Mouse (Mus musculus): ENCODE results near the gene Asrgl1. TPM values are rescaled to one million over a fixed set of nuclear protein-coding genes. Genes with fewer than 3 reads are reported as not detected.
A peak's percentile ranks its signal among the peaks of the same experiment; 100 is the strongest.
"Not testable (repeated sequence)": the region's sequence is repeated elsewhere in the genome, so short reads cannot be mapped to it uniquely, and the experiment has no call there.

The Asrgl1 gene
- polyA plus RNA-seq, 1 experiment: 12.3 TPM

GRCm38 (mm10) chr19:9101062-9101457 is 34.4 kb downstream of the Asrgl1 start:
- TF ChIP-seq POLR2A (IDR thresholded peaks at IDR 0.05; ENCODE audit: borderline replicate concordance, extremely low read depth, insufficient read depth, insufficient read length, poor library complexity, severe bottlenecking) (no peak), CTCF (IDR thresholded peaks at IDR 0.05; ENCODE audit: borderline replicate concordance, extremely low read depth, insufficient read depth, insufficient read length) (no peak)
- no peak for DNase-seq (ENCODE audit: low read depth)

GRCm38 (mm10) chr19:9100297-9101061 is 35.0 kb downstream of the Asrgl1 start:
- TF ChIP-seq POLR2A (IDR thresholded peaks at IDR 0.05; ENCODE audit: borderline replicate concordance, extremely low read depth, insufficient read depth, insufficient read length, poor library complexity, severe bottlenecking): no peak
- no peak for TF ChIP-seq CTCF (IDR thresholded peaks at IDR 0.05; ENCODE audit: borderline replicate concordance, extremely low read depth, insufficient read depth, insufficient read length)
- DNase-seq (ENCODE audit: low read depth): no peak

- TF ChIP-seq POLR2A (IDR thresholded peaks at IDR 0.05; ENCODE audit: borderline replicate concordance, extremely low read depth, insufficient read depth, insufficient read length, poor library complexity, severe bottlenecking) (no peak), CTCF (IDR thresholded peaks at IDR 0.05; ENCODE audit: borderline replicate concordance, extremely low read depth, insufficient read depth, insufficient read length) (no peak)
Measured at GRCm38 (mm10) chr19:9099751-9100150, 35.7 kb downstream of the Asrgl1 start.

GRCm38 (mm10) chr19:9097441-9097840 is 38.0 kb downstream of the Asrgl1 start:
- TF ChIP-seq CTCF (IDR thresholded peaks at IDR 0.05; ENCODE audit: borderline replicate concordance, extremely low read depth, insufficient read depth, insufficient read length): no peak
- no peak for TF ChIP-seq POLR2A (IDR thresholded peaks at IDR 0.05; ENCODE audit: borderline replicate concordance, extremely low read depth, insufficient read depth, insufficient read length, poor library complexity, severe bottlenecking)
- DNase-seq (ENCODE audit: low read depth): peak; percentile 49

More at GRCm38 (mm10) chr19:9099751-9100150, 35.7 kb downstream of the Asrgl1 start:
- no peak for DNase-seq (ENCODE audit: low read depth)

GRCm38 (mm10) chr19:9095111-9095510 is 40.3 kb downstream of the Asrgl1 start:
- TF ChIP-seq POLR2A (IDR thresholded peaks at IDR 0.05; ENCODE audit: borderline replicate concordance, extremely low read depth, insufficient read depth, insufficient read length, poor library complexity, severe bottlenecking) (no peak), CTCF (IDR thresholded peaks at IDR 0.05; ENCODE audit: borderline replicate concordance, extremely low read depth, insufficient read depth, insufficient read length) (no peak)

GRCm38 (mm10) chr19:9090709-9091108 is 44.7 kb downstream of the Asrgl1 start:
- no peak for DNase-seq (ENCODE audit: low read depth)
- TF ChIP-seq CTCF (IDR thresholded peaks at IDR 0.05; ENCODE audit: borderline replicate concordance, extremely low read depth, insufficient read depth, insufficient read length) (no peak), POLR2A (IDR thresholded peaks at IDR 0.05; ENCODE audit: borderline replicate concordance, extremely low read depth, insufficient read depth, insufficient read length, poor library complexity, severe bottlenecking) (no peak)

More at GRCm38 (mm10) chr19:9095111-9095510, 40.3 kb downstream of the Asrgl1 start:
- no peak for DNase-seq (ENCODE audit: low read depth)

GRCm38 (mm10) chr19:9090191-9090590 is 45.2 kb downstream of the Asrgl1 start:
- no peak for TF ChIP-seq CTCF (IDR thresholded peaks at IDR 0.05; ENCODE audit: borderline replicate concordance, extremely low read depth, insufficient read depth, insufficient read length)

GRCm38 (mm10) chr19:9087821-9088220 is 47.6 kb downstream of the Asrgl1 start, which contains the start of gene Scgb1a1:
TSS of gene Scgb1a1 (minus strand) at chr19:9087958.
- no peak for DNase-seq (ENCODE audit: low read depth)
- TF ChIP-seq CTCF (IDR thresholded peaks at IDR 0.05; ENCODE audit: borderline replicate concordance, extremely low read depth, insufficient read depth, insufficient read length): no peak
- TF ChIP-seq POLR2A (IDR thresholded peaks at IDR 0.05; ENCODE audit: borderline replicate concordance, extremely low read depth, insufficient read depth, insufficient read length, poor library complexity, severe bottlenecking): no peak

More at GRCm38 (mm10) chr19:9090191-9090590, 45.2 kb downstream of the Asrgl1 start:
- no peak for DNase-seq (ENCODE audit: low read depth)

- DNase-seq (ENCODE audit: low read depth): not testable (repeated sequence)
Measured at GRCm38 (mm10) chr19:9083892-9084291, 51.5 kb downstream of the Asrgl1 start.

GRCm38 (mm10) chr19:9083010-9083355 is 52.5 kb downstream of the Asrgl1 start:
- TF ChIP-seq CTCF (IDR thresholded peaks at IDR 0.05; ENCODE audit: borderline replicate concordance, extremely low read depth, insufficient read depth, insufficient read length): no peak
- no peak for TF ChIP-seq POLR2A (IDR thresholded peaks at IDR 0.05; ENCODE audit: borderline replicate concordance, extremely low read depth, insufficient read depth, insufficient read length, poor library complexity, severe bottlenecking)
- DNase-seq (ENCODE audit: low read depth): no peak

- TF ChIP-seq POLR2A (IDR thresholded peaks at IDR 0.05; ENCODE audit: borderline replicate concordance, extremely low read depth, insufficient read depth, insufficient read length, poor library complexity, severe bottlenecking): no peak
- peak; percentile 98 for TF ChIP-seq CTCF (IDR thresholded peaks at IDR 0.05; ENCODE audit: borderline replicate concordance, extremely low read depth, insufficient read depth, insufficient read length)
- DNase-seq (ENCODE audit: low read depth): peak; percentile 89
Measured at GRCm38 (mm10) chr19:9082191-9083009, 53.0 kb downstream of the Asrgl1 start.

All from brain, embryonic 14.5 days (tissue).